Mouse (Mus musculus) B cell, adult 2 months (primary cell): ENCODE results near the gene Zfp366.

Experiments used
- DNase-seq, 2 experiments: peaks; one replicate each; pipeline ENCODE4 v3.0.0; 2022

Gene Zfp366

DNA sequence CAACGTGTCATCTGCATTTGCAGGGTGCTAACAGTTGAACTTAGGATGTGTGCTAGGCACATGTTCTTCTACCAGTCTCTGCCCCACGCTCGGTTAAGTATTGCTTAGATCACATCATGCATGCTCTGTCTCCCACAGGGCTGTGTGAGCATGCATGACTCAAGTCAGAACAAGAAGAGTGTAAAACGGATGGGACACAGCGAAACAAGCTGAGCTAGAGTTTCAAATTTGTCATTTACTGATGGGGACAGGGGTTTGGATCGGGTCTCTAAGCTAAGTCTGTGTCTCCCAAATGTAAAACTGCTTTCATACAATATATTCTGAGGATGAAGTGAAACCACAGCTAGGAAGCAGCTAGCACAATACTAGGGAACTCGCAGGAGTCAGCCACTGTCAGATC lies 2.2 kb downstream of the Zfp366 start:
- no peak for DNase-seq

DNA sequence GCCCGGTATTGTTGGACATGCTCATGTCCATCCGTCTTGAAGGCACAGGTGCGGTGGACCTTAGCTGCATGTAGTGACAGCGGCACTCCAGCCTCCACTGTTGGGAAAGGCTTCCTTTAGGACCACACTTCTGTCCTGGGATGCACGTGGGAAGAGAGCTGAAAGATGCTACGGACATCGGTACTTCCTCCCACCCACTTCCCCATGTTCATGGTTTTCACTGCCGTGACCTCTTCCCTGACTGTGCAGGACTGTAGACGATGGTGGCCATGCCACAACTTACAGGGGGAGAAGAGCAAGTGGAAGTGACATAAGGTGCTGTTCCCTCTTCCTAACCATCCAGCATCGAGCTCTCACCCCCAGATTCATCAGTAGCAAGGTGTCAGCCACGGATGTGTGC lies 2.8 kb downstream of the Zfp366 start:
- DNase-seq: no peak

DNA sequence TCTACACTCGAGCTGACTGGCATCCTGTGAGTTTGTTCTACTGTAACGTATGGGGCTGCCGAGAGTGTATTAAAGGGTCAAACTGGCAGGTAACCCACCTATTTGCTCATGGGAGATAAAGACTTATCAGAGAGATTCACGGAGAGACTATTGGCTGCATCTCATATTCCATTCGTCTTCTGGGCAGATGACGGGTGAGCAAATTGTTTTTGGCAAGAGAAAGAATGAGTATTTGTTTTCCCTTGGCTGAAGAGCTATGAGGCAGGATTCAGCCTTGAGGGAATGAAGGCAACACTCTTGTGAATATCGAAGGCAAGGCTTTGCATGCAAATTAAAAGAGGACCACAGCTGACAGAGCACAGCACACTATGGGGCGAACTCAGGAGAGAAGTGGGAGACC lies 4.0 kb downstream of the Zfp366 start:
- no peak for DNase-seq

DNA sequence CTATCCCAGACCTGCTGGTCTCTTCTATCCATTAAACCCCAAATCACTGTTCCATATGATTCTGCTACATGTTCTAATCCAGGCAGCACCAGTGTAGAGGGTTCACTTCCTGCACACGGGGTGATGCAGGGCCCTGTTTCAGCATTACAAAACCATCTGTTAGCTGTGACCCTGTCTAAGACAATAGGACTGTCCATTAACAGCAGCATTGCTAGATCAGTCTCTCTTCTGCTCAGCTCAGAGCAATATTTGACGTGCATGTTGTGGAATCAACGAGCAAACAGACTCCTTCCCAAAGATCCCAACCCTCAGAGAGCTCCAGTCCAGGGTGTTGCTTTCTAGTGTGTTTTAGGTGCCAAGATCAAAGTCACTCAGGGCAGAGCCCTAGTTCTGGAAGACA lies 5.0 kb downstream of the Zfp366 start:
- DNase-seq: no peak

DNA sequence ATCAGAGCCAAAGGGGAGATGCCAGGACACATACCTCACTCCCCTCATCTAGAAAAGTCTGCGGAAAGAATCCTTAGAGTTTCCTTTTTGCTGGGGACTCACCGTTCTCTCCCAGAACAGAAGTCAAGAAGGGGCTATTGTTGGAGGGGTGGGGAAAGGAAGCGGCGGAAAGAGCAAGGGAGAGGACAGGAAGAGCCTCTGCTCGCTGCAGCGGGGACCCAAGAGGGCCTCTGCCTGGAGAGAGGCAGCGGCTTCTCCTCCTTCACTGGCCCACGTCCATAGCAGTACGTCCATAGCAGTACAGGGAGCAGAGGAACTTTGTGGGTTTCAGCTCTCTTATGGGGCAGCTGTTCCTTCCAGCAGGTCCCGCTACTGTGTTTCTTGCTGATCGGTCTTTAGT lies 5.8 kb downstream of the Zfp366 start:
- DNase-seq: no peak

DNA sequence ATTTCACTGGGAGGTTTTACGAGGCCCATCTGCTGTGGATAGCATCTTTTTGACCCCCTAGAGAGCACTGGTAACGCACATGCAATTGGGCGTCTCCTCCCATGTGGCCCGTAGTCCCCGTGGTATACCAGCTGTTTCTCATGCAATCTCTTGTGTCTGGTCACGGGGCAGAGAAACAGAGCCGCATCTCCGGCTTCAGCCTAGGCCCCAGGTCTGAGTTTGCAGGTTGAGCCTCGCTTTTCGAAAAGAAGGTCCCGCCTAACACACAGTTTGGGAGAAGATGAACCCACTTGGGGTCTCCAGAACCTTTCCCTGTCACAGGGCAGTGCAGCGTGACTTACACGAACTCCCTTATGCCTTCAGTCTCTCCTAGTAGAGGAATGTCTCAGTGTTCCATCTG lies 6.4 kb downstream of the Zfp366 start:
- DNase-seq: no peak

DNA sequence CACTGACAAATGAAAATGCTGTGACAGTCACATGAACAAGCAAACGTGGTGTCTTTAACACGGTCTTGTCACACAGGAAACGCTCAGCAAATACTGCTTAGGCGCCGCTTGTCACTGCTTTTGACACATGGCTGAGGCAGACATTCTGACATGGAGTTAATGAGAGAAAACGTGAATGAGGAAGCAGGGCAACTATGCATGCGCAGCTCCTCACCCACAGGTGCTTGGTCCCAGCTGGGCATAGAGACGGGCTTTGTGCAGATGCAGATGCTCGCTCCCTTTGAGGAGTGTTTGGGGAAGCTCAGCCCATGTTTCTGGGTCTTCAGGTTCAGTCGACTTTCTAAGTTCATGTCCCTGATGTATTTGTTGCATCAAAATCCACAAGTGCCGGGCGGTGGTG lies 11.7 kb downstream of the Zfp366 start:
- DNase-seq: peak in 1 of 2 experiments; percentile 13

DNA sequence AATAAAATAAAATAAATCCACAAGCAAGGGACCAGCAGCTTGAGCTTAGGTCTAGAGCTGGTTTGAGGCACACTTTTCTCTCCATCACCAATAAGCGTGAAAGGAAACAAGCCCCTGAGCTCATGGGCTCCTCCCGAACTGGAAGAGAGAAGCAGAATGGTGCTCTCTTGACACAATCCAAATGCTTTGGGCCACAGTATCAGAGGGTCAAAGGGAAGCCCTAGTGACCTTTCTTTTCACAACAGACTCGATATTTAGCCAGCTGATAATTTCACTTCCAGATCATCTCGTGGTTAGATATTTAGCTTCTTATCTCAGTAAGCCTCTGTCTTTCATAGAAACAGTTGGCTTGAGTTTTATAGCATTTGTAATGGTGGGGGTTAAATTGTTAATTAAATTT lies 12.2 kb downstream of the Zfp366 start:
- DNase-seq: no peak

DNA sequence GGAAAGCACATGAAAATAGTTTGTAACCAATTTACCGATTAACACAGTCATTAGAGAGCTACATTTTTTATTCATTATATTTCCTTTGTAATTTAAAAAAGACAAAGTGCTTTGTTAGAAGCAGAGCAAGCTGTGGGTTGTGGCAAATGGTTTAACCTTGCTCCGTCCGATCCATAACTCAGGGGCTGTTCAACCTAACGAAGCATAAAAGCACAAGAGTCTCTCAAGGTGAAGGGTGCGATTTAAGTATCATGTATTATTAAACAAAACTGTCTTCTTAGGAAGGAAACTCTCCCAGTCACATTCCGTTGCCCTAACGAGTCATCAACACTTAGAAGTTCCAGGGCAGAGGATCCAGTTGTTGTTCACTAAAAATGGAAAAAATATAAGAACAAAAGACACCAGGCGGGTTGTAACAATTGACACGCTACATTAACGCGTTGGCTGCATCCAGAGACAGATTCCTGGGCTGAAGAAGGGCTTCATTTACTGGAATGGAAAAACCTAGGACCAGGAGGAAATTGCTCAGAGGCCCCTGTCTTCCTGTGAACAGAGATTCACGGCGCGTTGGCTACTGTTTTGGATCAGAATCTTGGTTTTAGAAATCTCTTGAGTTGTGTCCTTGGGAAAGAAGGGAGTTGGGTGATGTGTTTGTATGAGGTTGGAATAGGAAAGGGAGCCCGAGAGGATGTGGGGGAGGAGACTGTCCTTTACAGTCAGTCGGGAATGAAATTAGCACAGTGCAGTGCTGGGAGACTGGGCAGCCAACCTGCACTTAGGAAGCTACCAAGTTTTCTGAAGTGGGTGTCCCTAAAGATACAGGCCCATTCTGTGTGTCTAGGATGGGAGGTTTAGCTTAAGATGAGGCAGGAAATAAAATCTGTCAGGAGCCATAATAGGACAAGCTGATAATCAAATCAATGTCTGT lies 17.3 kb downstream of the Zfp366 start:
- DNase-seq: no peak

DNA sequence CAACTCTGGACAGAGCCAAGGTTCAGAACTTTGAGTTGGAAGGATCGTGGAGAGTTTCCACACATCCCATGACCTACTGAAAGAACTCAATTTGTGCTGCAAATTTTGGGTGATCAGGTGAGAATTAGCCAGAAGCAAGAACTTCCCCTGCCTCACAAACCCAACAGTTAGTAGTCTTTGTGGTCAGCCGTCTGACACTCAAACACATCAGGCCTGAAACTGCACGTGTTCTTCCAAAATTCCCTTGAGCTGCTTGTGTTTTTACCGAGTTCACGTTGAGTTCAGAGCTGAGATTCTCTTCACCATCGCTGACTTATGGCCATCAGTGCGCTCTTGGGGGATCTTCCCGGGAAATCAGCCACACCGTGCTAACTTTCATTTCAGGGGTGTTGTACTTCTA lies 22.6 kb downstream of the Zfp366 start:
- DNase-seq: no peak

DNA sequence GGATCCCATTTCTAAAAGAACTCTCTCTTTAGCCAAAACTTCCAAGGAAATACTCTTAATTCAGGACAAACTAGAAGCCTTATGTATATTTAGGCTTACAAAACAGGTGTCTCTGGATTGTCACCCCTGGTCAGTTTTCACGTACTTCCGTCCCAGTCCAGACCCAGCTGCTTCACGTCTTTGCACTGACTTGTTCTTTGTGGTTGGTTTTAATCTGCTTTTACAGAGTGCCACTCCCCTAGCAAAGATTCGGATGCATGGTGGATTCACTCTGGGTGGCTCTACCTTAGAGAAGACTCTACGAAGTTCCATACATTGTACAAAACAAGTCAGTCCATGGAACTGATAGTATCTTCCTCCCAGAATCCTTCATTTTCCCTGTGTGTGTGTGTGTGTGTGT lies 25.2 kb downstream of the Zfp366 start:
- no peak for DNase-seq

DNA sequence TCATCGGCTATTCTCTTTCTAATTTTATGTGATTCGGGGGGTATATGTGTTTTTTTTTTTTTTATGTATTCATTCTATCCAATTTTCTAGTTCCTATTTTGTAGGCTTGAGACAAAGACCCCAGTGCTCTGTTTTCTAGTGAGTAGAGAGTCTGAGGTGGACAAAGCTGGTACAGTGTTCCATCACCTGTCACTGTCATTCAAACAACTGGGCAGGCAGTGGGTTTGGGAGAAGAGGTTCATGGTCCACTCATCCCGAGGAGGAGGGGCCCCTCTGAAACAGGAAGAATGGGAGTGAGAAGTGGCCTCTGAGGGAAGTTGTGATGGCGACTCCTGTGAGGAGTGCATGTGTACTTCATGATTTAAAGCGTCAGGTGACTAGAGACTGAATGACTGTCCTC lies 26.2 kb downstream of the Zfp366 start:
- DNase-seq: no peak

DNA sequence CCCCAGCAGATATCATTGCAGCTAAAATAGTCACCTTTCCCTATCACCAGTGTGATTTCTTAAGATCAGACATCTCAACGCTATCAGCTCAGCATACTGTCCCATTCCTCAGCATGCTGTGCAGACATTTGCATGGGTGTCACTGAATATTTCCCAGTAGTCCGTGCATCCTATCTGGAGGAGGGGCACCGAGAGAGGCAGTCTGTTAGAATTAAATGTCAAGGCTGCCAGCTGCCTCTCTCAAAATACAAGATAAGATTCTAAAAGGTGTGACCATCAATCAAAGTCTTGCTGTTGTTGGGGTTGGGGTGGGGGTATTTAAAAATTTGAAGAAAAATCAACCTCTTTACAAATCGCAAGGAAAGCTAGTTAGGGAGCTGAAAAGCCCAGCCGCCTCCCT lies 28.4 kb downstream of the Zfp366 start:
- DNase-seq: no peak

DNA sequence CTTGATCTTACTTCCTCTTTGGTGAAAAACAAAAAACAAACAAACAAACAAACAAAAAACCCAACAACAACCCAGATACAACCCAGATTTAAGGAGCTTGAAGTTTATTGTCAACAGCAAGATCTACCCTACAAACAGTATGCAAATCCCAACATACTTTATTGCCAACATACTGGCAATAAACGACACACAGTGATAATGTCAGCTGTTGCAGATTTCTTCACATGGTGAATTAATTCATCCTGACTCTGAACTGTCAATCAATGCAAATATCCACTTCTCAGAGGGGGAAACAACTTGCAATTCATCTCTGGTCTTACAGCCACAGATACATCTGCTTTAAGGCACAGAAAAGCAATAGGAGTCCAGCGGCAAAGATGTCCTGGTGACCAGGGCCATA lies 31.4 kb downstream of the Zfp366 start:
- no peak for DNase-seq

DNA sequence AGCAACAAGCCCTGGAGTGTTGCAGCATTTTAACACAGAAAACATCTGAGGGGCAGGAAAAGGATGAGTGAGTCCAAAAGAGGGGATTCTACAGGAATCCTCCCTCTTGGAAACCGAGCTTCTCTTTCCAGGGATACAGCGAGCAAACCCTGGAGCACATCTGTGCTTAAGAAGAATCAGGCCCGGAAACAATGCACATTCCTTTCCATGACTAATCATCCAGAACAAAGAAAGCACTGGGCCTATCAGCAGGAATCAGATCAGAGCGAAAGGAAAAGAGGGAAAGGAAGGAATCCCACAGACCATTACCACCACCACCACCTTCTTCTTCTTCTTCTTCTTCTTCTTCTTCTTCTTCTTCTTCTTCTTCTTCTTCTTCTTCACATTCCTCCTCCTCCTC lies 33.4 kb downstream of the Zfp366 start:
- no peak for DNase-seq

DNA sequence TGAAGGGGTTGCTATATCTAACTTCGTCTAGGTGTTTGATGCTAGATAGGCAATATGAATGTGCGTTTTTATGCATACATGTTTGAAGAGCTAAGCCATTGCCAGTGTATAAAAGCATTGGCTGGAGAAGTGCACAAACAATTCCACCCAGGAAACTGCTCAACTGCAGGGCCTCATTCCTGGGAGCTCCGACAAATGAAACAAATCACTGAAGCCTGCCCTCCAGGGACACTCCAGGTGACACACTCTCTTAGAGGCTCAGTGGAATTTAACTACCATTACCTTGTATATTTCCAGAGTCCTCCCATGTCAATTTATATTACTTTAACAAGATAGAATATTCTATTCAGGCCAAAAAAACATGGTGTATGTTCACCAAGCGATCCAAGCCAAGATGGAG lies 35.0 kb downstream of the Zfp366 start:
- DNase-seq: no peak

DNA sequence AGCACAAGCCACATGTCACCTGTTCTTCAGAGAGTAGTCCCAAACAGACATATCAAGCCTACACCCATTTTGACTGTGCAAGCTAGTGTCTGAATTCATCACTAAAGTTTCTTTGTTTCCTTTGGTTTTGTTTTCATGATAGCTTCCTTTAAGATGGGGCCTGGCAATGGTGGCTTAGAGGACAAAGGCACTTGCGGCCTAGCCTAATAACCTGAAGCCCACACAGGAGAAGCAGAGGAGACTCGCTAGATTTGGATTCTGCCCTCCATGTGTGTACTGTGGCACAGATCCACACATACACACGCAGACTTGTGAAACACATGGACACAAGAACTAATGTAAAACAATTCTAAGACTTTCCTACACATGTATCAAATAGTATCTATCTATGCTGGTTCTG lies 37.4 kb downstream of the Zfp366 start:
- no peak for DNase-seq

DNA sequence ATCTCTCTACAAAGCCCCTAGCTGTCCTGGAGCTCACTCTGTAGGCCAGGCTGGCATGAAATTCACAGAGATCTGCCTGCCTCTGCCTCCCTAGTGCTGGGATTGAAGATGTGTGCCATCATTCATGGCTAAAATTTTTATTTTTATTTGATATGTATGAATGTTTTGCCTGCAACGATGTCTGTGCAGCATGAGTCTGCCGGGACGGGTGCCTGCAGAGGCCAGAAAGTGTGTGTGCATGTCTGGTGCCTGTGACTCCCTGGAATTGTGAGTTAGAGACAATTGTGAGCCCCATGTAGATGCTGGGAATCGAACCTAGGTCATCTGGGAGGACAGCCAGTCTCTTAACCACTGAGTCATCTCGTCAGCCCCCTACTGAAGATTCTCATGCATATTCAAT lies 37.9 kb downstream of the Zfp366 start:
- DNase-seq: no peak

DNA sequence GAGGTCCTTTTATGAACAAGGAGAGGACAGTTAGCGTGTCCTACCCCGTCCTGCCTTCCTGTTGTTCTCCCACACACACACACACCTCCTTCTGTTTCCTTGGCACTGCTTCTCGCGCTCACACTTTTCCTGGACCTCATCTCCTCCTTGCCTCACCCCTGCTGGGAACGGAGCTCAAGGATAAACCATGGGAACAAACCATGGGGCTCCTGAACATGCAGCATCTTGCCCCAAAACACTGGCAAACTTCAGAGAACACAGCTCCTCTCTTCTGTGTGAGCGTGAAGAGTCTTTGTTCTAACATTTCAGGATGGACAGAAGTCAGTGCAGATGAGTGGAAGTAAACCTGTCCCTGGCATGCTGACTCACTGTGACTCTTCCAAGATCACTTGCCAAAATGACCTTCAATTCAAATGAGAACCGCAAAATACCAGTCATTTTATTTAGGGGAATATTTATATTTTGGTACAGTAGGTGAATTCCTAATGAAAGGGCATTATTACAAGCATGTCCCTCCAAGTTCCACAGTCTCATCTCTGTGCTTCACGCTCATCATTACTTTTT lies 38.8 kb downstream of the Zfp366 start:
- no peak for DNase-seq

DNA sequence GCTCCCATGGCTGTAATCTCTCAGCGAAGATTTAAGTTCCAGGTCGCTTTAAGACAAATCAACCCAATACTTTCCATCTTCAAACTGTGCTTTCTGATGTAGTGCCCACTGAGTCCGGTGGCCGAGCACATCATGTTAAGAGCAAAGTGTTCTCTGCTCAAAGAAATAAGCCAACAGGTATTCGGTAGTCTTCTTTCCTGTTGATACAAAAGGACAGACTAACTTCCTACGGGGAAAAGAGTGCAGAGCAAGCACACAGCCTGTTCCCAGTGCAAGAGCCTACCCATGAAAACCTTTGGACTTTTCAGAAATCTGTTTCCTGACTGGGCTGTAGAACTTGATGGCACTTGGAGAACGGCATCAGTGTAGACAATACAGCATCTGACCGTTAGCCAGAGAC lies 39.3 kb downstream of the Zfp366 start:
- DNase-seq: no peak

DNA sequence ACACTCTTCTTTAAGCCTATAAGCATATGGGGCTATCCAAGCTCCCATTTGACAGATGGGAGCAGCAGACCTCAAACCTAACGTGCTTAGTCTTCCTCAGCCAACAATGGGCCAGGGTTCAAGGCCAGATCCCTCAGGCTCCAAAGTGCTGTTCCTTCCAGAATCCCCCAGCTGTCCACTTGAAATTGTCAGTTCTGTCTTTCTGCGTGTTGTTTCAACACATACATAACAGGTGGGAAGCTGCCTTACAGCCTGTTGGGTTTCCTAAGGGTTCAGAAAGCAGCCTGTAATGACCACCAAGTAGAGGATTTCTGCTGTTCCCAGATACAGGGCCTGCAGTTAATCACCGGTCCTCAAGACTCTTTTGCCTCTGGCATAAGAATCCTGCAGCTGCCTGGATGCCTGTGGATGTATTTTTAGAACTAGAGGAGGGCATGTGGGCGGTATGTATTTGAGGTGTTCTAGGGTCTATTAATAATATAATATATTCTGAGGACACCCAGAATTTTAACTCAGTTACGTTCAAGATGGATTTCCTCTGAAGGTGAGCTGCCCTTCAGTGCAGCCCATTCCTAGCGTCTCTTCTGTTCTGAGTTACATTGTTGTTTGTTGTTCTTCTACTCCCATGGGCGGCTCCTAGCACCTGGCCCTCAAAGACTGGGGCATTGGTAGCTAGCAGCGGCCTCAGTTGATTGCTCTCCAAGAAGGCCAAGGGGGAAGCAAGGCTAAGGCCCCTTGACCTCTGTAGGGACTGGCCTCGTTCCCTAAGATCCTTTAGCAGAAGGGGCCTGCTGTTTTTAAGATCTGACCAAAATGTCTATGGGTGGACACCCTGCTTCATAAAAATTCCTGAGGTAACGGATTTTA lies 41.0 kb downstream of the Zfp366 start:
- no peak for DNase-seq

DNA sequence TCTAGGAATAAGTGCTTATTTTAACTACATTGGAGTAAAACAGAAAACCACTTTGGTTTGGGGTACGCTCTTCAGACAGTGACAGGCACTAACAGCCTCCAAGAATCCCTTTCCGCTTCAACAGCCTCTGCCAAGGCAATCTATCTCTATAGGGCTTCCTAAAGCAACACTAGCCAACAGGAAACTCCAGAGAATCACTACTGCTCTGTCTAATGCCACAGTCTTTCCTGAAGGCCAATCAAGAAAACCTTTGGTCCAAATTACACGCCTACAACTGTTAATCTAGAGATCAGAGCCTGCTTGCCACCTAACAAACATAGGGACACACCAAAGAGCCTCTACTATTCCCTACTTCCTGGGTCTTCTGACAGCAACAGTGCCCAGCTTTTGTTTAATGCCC lies 42.2 kb downstream of the Zfp366 start:
- DNase-seq: no peak

DNA sequence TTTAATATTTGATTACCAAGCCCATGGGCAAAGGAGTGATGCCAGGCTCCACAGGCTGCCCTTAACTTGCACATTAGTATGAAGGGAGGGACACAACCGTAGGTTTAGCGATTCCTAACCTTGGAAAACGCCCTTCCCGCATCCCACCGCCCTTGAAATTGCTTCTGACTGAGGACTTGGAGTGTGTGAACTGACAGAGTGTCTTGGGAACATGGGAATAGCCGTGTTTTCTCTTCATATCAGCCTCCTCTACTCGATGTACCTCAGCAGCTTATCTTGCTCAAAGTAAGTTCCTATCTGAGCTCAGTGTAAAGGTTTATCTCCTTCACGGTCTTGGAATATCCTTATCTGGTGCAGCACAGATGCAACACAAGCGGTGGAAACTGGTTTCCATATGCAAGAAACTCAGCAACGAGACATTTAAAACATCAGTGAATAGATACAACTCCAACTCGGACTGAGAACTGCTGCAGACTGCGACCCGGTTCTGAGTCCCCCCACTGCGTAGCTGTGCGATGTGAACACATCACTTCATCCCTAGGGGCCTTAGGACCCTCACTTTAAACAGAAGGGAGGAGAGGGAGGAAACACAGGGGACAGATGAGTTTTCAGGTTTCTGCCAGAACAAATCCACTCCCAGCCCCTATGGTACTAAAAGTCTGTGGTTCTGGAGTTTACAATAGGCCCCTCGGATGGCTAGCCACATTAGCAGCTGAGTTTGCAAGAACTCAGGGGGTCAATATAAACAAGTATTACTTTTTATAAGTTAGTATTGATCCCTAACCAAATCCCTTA lies 43.0 kb downstream of the Zfp366 start:
- DNase-seq: no peak
